Mouse (Mus musculus): ENCODE measurements around the gene Spag16. TPM values are rescaled to one million over a fixed set of nuclear protein-coding genes. Genes with fewer than 3 reads are reported as not detected.

Spag16 gene
- polyA plus RNA-seq, 1 experiment from 2014 or later = 0.71 TPM

DNA sequence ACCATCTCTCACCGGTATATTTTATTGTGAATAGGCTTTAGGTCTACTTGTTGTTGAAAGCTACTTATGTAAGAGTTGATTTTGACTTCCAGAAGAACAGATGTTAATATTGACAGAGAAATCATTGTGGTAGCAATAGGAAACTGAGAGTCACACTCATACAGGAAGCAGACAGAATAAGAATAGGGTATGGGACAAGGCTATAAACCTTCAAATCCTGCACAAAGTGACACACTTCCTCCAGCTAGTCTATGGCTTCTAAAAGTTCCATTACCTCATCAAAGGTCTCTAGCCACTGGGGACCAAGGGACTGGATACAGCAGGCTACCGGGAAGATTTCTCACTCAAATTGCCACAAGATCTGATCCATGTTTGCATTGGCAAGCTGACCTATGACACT is 452.5 kb downstream of the Spag16 start:
- Histone ChIP-seq H3K36me3 (ENCODE audit: insufficient read depth, low read length) (no peaks in the 10 kb centered on the region), H3K9ac (ENCODE audit: low read depth, low read length) (no peak overlapping the region), H3K27ac (no peak overlapping the region), H3K4me3 (replicated peaks; ENCODE audit: low read depth, low read length) (no peak overlapping the region), H3K9me3 (replicated peaks; ENCODE audit: low read length) (no peaks in the 10 kb centered on the region), H3K27me3 (ENCODE audit: insufficient read depth, low read length) (no peaks in the 10 kb centered on the region), H3K4me2 (ENCODE audit: low read length) (no peak overlapping the region), H3K4me1 (replicated peaks; ENCODE audit: insufficient read depth, low read length) (no peaks in the 10 kb centered on the region)
- WGBS = 72% methylated on average over 2 of the region's 2 CpGs
- DNase-seq (ENCODE audit: low spot score) (no peak), ATAC-seq (replicated peaks; ENCODE audit: low FRiP score, low read depth) (no peak)
- TF ChIP-seq CTCF (IDR thresholded peaks at IDR 0.05; ENCODE audit: low read depth) = no peak

DNA sequence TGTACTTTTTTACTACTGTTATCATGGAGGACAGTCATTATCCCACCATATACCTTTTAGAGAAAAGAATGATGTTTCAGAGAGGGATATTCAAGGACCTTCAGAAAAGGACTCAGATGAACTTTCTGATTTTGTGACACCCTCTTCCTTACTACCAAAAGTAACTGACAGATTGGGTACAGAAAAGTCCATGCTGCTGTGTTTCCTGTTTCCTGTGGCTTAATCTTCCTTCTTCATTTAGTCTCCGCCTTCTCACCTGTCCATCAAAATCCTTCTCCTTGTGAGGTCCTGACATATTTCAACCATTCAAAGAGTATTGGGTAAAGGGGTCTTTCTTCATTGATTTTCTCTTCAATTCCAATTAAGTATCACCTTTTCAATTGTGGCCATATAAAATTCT is 456.6 kb downstream of the Spag16 start:
- ATAC-seq (replicated peaks; ENCODE audit: low FRiP score, low read depth) = no peak
- 86% methylated on average over 1 of the region's 1 CpGs for WGBS
- Histone ChIP-seq H3K9ac (ENCODE audit: low read depth, low read length) (no peak overlapping the region), H3K36me3 (ENCODE audit: insufficient read depth, low read length) (no peaks in the 10 kb centered on the region), H3K4me2 (ENCODE audit: low read length) (no peak overlapping the region), H3K27ac (no peak overlapping the region), H3K4me3 (replicated peaks; ENCODE audit: low read depth, low read length) (no peak overlapping the region), H3K9me3 (replicated peaks; ENCODE audit: low read length) (no peaks in the 10 kb centered on the region), H3K27me3 (ENCODE audit: insufficient read depth, low read length) (no peaks in the 10 kb centered on the region), H3K4me1 (replicated peaks; ENCODE audit: insufficient read depth, low read length) (no peaks in the 10 kb centered on the region)
- no peak for TF ChIP-seq CTCF (IDR thresholded peaks at IDR 0.05; ENCODE audit: low read depth)
- DNase-seq (ENCODE audit: low spot score) = no peak

DNA sequence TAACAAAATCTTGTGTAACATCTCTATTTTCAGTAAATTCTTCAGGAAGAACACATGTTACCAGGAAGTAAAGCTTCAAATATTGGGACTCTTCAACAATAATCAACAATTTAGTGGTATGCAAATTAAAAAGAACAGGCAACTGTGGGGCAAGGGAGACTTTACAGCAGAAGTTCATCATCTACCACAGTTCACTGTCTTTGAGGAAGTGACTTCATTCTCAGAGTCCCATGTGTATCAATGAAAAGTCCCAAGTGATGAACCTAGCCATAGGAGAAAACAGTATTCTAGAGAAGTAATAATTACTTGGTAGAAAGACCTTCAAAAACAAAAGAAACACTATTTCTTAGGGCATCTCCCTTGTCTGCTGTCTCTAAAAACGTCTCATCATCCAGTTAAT is 457.4 kb downstream of the Spag16 start:
- no peak overlapping the region for H3K4me3 ChIP-seq (replicated peaks; ENCODE audit: low read depth, low read length)
- ATAC-seq (replicated peaks; ENCODE audit: low FRiP score, low read depth) (no peak), DNase-seq (ENCODE audit: low spot score) (no peak)
- H3K27me3 ChIP-seq (ENCODE audit: insufficient read depth, low read length) = no peaks in the 10 kb centered on the region
- H3K36me3 ChIP-seq (ENCODE audit: insufficient read depth, low read length) = no peaks in the 10 kb centered on the region
- no peaks in the 10 kb centered on the region for H3K4me1 ChIP-seq (replicated peaks; ENCODE audit: insufficient read depth, low read length)
- no peak for TF ChIP-seq CTCF (IDR thresholded peaks at IDR 0.05; ENCODE audit: low read depth)
- H3K9me3 ChIP-seq (replicated peaks; ENCODE audit: low read length) = no peaks in the 10 kb centered on the region
- 41% methylated on average over 1 of the region's 1 CpGs for whole genome bisulfite sequencing
- H3K9ac ChIP-seq (ENCODE audit: low read depth, low read length) = no peak overlapping the region
- no peak overlapping the region for H3K4me2 ChIP-seq (ENCODE audit: low read length)
- H3K27ac ChIP-seq = no peak overlapping the region

DNA sequence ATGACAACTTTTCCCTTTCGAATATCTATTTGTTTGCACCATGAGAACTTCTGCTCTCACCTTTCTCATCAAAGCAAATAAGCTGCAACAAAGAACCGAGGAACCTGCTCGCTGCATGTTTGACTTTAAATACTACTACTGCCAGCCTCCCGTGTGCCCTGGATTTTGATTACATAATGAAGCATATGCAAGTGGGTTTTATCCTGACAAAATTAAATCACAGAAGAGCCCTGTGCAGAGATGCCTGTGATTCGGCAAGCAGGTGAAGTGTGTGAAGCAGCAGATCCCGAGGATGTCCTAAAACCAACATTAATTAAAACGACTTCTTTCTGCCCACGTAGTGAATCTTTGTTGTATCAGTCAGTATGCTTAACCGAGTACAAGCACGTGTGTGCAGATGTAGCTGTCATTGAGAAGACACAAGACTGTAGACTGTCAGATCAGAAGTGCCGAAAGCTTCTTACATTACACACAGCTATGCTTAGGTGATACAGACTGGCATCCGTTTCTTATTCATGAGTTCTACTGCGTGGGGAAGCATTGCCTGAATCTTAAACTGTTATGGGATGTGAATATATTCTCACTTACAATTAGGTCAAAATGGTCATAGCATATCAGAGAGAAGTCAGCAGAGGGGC is 489.5 kb downstream of the Spag16 start:
- H3K27ac ChIP-seq = no peak overlapping the region

DNA sequence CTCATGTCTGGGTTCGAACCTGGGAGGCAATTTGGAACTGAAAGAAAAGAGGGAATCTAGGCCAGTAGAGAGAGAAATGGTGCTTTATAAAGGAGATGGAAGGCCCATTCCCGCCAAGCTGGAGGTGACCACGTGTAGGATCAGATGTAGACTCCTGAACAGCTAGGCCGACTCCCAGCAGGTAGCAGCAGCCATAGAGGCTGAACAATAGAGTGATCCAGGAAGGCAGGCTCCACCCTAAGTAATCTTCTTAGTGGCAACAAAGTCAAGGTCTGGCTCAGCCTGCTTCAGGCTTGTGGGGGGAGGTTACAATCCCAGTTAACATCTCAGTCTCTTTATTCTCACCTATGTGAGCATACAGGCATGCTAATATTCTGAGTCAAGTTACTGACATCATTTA is 494.2 kb downstream of the Spag16 start:
- no peaks in the 10 kb centered on the region for H3K4me1 ChIP-seq (replicated peaks; ENCODE audit: insufficient read depth, low read length)
- H3K4me3 ChIP-seq (replicated peaks; ENCODE audit: low read depth, low read length) = no peak overlapping the region
- ATAC-seq (replicated peaks; ENCODE audit: low FRiP score, low read depth) = no peak
- no peak overlapping the region for H3K4me2 ChIP-seq (ENCODE audit: low read length)
- no peak for DNase-seq (ENCODE audit: low spot score)
- H3K9ac ChIP-seq (ENCODE audit: low read depth, low read length) = no peak overlapping the region
- H3K27me3 ChIP-seq (ENCODE audit: insufficient read depth, low read length) = no peaks in the 10 kb centered on the region
- WGBS = 88% methylated on average over 4 of the region's 4 CpGs
- no peak overlapping the region for H3K27ac ChIP-seq
- TF ChIP-seq CTCF (IDR thresholded peaks at IDR 0.05; ENCODE audit: low read depth) = no peak
- no peaks in the 10 kb centered on the region for H3K36me3 ChIP-seq (ENCODE audit: insufficient read depth, low read length)
- H3K9me3 ChIP-seq (replicated peaks; ENCODE audit: low read length) = no peaks in the 10 kb centered on the region

More for the DNA sequence above, 489.5 kb downstream of the Spag16 start:
- Histone ChIP-seq H3K36me3 (ENCODE audit: insufficient read depth, low read length) (no peaks in the 10 kb centered on the region), H3K4me2 (ENCODE audit: low read length) (no peak overlapping the region), H3K4me3 (replicated peaks; ENCODE audit: low read depth, low read length) (no peak overlapping the region), H3K27me3 (ENCODE audit: insufficient read depth, low read length) (no peaks in the 10 kb centered on the region), H3K9me3 (replicated peaks; ENCODE audit: low read length) (no peaks in the 10 kb centered on the region), H3K4me1 (replicated peaks; ENCODE audit: insufficient read depth, low read length) (no peaks in the 10 kb centered on the region), H3K9ac (ENCODE audit: low read depth, low read length) (no peak overlapping the region)
- 79% methylated on average over 13 of the region's 13 CpGs for WGBS
- no peak for DNase-seq (ENCODE audit: low spot score)
- no peak for ATAC-seq (replicated peaks; ENCODE audit: low FRiP score, low read depth)
- TF ChIP-seq CTCF (IDR thresholded peaks at IDR 0.05; ENCODE audit: low read depth) = no peak

DNA sequence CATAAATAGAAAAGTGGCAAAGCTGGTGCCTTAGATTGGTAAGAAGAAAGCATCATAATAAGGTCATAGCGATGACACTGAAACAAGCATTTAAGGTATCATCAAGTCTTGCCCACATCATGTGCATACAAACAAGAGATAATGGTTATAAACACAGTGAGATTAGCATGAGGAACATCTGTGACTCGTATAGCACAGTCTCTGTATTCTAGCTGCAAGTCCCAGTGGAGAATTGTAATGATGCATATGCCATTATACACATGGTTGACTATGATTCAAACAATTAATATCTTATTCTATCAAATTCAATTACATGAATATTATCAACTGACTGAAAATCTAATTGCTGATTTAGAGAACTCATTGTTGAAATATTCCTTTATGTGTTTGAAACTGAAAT is 519.4 kb downstream of the Spag16 start:
- no peaks in the 10 kb centered on the region for H3K27me3 ChIP-seq (ENCODE audit: insufficient read depth, low read length)

DNA sequence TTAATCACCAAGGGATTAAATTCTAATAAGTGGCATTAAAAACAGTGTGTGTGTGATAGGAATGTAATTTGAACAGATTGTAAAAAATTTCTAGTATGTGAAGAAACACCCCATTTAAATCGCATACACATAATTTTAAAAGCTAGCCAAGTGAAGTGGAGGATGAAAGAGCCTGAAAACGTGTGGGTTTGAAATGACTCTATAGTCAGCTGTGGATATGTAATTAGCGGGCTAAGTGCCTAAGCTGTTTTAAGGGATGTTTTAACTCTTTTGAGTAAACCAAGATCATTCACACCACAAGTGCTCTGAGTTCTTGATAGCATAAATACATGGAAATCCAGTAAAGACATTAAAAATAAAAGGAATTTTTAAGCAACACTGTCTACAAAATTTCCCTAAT is 524.6 kb downstream of the Spag16 start:
- H3K4me2 ChIP-seq (ENCODE audit: low read length) = no peak overlapping the region
- no peak overlapping the region for H3K27ac ChIP-seq
- H3K4me1 ChIP-seq (replicated peaks; ENCODE audit: insufficient read depth, low read length) = no peaks in the 10 kb centered on the region
- no peak for DNase-seq (ENCODE audit: low spot score)
- no peak for ATAC-seq (replicated peaks; ENCODE audit: low FRiP score, low read depth)
- no peak overlapping the region for H3K4me3 ChIP-seq (replicated peaks; ENCODE audit: low read depth, low read length)
- 58% methylated on average over 3 of the region's 3 CpGs for WGBS
- H3K27me3 ChIP-seq (ENCODE audit: insufficient read depth, low read length) = no peaks in the 10 kb centered on the region
- no peaks in the 10 kb centered on the region for H3K9me3 ChIP-seq (replicated peaks; ENCODE audit: low read length)
- no peak for TF ChIP-seq CTCF (IDR thresholded peaks at IDR 0.05; ENCODE audit: low read depth)
- no peaks in the 10 kb centered on the region for H3K36me3 ChIP-seq (ENCODE audit: insufficient read depth, low read length)
- no peak overlapping the region for H3K9ac ChIP-seq (ENCODE audit: low read depth, low read length)

More for the DNA sequence above, 519.4 kb downstream of the Spag16 start:
- Histone ChIP-seq H3K36me3 (ENCODE audit: insufficient read depth, low read length) (no peaks in the 10 kb centered on the region), H3K4me1 (replicated peaks; ENCODE audit: insufficient read depth, low read length) (no peaks in the 10 kb centered on the region), H3K27ac (no peak overlapping the region), H3K9me3 (replicated peaks; ENCODE audit: low read length) (no peaks in the 10 kb centered on the region), H3K4me2 (ENCODE audit: low read length) (no peak overlapping the region), H3K9ac (ENCODE audit: low read depth, low read length) (no peak overlapping the region), H3K4me3 (replicated peaks; ENCODE audit: low read depth, low read length) (no peak overlapping the region)
- no peak for TF ChIP-seq CTCF (IDR thresholded peaks at IDR 0.05; ENCODE audit: low read depth)
- 75% methylated on average over 2 of the region's 2 CpGs for WGBS
- DNase-seq (ENCODE audit: low spot score) = no peak
- no peak for ATAC-seq (replicated peaks; ENCODE audit: low FRiP score, low read depth)
